Mouse (Mus musculus) hindbrain, embryonic 16.5 days (tissue): ENCODE data around the gene Sh3rf1. TPM values are rescaled to one million over a fixed set of nuclear protein-coding genes. Genes with fewer than 3 reads are reported as not detected.

Experiments
- ATAC-seq: fragments of 200-750 bp; cut with Nextera tagmentation; 2 replicates; pipeline ENCODE4 v1.8.0; 2017; ENCODE audit warnings: moderate TSS enrichment, moderate library complexity
- H3K27ac ChIP-seq: fragments of 300-500 bp; sonication (generic); 2 replicates; pipeline ENCODE4 v1.5.1; 2014; ENCODE audit warnings: low read depth, mild to moderate bottlenecking, control low read depth, low read length, moderate library complexity
- H3K27me3 ChIP-seq: fragments of 300-500 bp; sonication (generic); replicated peaks from 2 replicates; pipeline ENCODE4 v1.6.1; 2014; ENCODE audit warnings: low read length; ENCODE audit not compliant: control insufficient read depth, insufficient read depth
- H3K36me3 ChIP-seq: fragments of 300-500 bp; sonication (generic); 2 replicates; pipeline ENCODE4 v1.6.1; 2014; ENCODE audit warnings: mild to moderate bottlenecking, low read length, moderate library complexity, mixed read lengths; ENCODE audit not compliant: control insufficient read depth, insufficient read depth
- H3K4me1 ChIP-seq: fragments of 300-500 bp; sonication (generic); 2 replicates; pipeline ENCODE4 v1.6.1; 2014; ENCODE audit warnings: low read depth, low read length; ENCODE audit not compliant: control insufficient read depth, insufficient read depth
- H3K4me2 ChIP-seq: fragments of 300-500 bp; sonication (generic); 2 replicates; pipeline ENCODE4 v1.6.1; 2014; ENCODE audit warnings: mild to moderate bottlenecking, low read length, control low read depth, moderate library complexity
- H3K4me3 ChIP-seq: fragments of 300-500 bp; sonication (generic); 2 replicates; pipeline ENCODE4 v1.5.1; 2014; ENCODE audit warnings: mild to moderate bottlenecking, low read length, control low read depth, moderate library complexity
- H3K9ac ChIP-seq: fragments of 300-500 bp; sonication (generic); 2 replicates; pipeline ENCODE4 v1.6.1; 2014; ENCODE audit warnings: low read depth, mild to moderate bottlenecking, control low read depth, low read length, moderate library complexity
- H3K9me3 ChIP-seq: fragments of 300-500 bp; sonication (generic); 2 replicates; pipeline ENCODE4 v1.6.1; 2014; ENCODE audit warnings: mild to moderate bottlenecking, low read length, moderate library complexity; ENCODE audit not compliant: control insufficient read depth
- WGBS: fragments of 180-500 bp; shearing (Covaris S2); extraction: QIAGEN DNeasy Blood & Tissue Kit; methylation state at CpG from one replicate; pipeline ENCODE4 v1.1.7; 2014; 5-methylcytosine and 5-hydroxymethylcytosine counted together
- polyA plus RNA-seq: library from polyadenylated mRNA; unstranded; fragments of >200 nt; fragmentation: Nextera tagmentation; extraction: Ambion mirVana; gene quantifications from 2 replicates; pipeline ENCODE4 v1.2.1, GENCODE M21; 2015

Sh3rf1 gene
- polyA plus RNA-seq, 1 experiment from 2014 or later = 23.3 TPM

DNA sequence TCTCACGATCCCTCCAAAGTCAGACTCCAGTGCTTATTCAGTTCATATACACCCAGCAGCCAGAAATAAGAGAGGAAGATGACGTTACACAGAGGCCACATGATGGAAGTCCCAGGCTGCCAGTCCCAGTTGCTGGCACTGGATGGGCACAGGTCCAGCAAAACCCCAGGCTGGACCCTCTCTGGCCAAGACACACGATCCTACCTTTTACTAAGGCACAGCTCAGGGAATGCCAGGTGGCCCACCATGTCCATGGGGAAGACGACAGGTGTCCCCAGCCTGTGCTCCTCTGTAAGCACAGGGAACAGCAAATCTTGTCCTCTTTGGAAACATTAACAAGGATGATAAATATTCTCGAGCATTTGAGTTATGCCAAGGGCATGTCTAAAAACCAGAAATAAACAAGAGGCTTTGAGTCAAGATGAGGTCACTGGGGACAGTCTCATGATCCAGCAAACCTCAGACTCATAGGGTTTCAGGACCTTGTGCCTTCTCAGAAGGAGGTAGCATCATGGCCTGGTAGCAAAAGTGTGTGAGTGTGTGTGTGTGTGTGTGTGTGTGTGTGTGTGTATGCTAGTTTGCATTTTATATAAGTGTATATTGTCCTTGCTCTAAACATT lies 29.3 kb upstream of the Sh3rf1 start:
- H3K36me3 ChIP-seq = no peaks in the 10 kb centered on the region
- no peaks in the 10 kb centered on the region for H3K9me3 ChIP-seq
- H3K4me2 ChIP-seq = no peak overlapping the region
- no peak overlapping the region for H3K27ac ChIP-seq
- H3K9ac ChIP-seq = no peak overlapping the region
- ATAC-seq = no peak
- H3K4me1 ChIP-seq = no peaks in the 10 kb centered on the region
- no peaks in the 10 kb centered on the region for H3K27me3 ChIP-seq
- 82% methylated on average over 5 of the region's 5 CpGs for WGBS
- H3K4me3 ChIP-seq = no peak overlapping the region

DNA sequence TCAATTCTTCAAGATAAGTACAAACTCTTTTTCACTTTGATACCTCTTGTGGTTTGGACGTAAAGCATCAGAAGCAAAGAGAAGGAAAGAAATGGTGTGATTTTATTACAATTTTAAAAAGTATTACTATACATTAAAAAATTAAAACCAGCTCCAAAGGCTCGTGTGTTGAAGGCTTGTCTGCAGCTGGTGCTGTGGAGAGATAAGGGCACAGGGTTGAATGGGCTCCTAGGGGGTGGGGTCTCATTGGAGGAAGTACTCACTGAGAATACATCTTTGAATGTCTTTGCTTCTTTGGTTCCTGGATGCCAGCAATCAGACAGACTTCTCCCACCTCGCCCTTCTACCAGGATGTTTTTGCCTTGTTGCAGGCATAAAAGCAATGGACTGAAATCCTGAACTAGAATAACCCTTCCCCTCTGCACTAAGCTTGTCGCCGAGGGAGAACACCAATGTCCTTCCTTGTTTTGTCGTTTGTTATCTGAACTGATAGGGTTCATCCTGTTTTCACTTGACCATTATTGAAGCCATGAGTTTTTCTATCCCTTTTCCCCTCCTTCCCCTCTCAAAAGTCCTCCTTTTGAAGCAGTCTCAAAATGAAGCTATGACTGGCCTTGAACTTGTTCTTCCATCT lies 23.3 kb upstream of the Sh3rf1 start:
- no peak for ATAC-seq
- WGBS = 79% methylated on average over 6 of the region's 6 CpGs
- no peaks in the 10 kb centered on the region for H3K4me1 ChIP-seq
- H3K27ac ChIP-seq = no peak overlapping the region
- no peaks in the 10 kb centered on the region for H3K9me3 ChIP-seq
- no peaks in the 10 kb centered on the region for H3K27me3 ChIP-seq
- H3K9ac ChIP-seq = no peak overlapping the region
- no peak overlapping the region for H3K4me2 ChIP-seq
- no peak overlapping the region for H3K4me3 ChIP-seq
- H3K36me3 ChIP-seq = no peaks in the 10 kb centered on the region

DNA sequence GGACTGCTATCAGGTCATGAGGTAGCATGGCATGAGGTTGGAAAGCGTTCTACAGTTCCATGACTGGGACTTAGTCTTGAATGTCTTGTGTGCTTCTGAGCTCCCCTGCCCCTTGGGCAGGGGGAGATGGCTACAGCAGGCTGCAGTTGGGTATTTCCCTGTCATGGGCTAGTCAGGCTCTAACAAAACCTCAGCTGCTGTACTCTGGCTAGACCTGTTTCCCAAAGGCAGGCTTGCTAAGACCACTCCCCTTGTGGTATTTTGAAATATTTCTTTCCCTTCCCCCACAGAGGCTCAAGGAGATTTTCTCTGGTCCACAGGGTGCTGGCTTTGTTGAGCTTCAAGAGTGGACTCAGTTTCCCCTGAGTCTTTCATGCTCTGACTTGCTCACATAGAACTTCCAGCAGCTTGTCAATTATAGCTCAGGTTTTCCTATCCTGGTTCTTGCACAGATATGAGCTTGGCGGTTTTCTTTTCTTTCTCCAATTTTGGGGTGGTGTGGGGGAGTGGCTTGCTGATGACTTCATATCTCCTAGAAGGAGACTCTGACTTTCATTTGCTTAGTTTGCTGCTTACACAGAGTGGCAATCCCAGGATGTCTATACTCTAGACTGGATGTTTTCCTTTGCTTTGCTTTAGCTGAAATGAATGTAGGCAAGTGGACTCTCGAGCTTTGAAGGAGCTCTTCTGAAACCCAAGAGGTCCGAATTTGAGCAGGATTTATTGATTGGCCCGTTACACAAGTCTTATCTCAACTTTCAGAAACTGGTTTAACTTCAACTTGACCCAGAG lies 20.4 kb upstream of the Sh3rf1 start:
- no peak for ATAC-seq
- Histone ChIP-seq H3K9ac (no peak overlapping the region), H3K36me3 (no peaks in the 10 kb centered on the region), H3K4me2 (no peak overlapping the region), H3K4me3 (no peak overlapping the region), H3K4me1 (no peaks in the 10 kb centered on the region), H3K9me3 (no peaks in the 10 kb centered on the region), H3K27me3 (no peaks in the 10 kb centered on the region), H3K27ac (no peak overlapping the region)
- 91% methylated on average over 5 of the region's 5 CpGs for WGBS

DNA sequence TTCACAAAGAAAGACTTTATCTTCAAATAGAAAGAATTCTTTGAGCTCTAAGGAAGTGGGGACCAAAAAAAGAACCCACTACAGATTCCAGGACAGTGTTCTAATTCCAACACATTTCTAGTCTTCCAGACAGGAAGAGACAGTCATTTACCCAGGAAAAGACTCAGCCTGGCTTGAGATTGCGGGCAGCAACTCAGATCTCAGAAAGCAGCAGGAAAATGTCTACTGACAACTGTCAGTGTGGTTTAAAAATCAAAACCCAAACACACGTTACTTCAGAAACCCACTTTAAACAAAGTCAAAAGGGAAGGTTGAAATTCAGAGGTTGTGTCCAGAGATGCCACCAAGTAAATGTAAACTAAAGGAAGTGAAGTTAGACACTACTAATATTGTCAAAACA lies 16.8 kb upstream of the Sh3rf1 start:
- Histone ChIP-seq H3K36me3 (no peaks in the 10 kb centered on the region), H3K9ac (no peak overlapping the region), H3K4me2 (no peak overlapping the region), H3K27ac (no peak overlapping the region), H3K4me3 (no peak overlapping the region), H3K9me3 (no peaks in the 10 kb centered on the region), H3K27me3 (no peaks in the 10 kb centered on the region), H3K4me1 (no peaks in the 10 kb centered on the region)
- WGBS = 72% methylated on average over 2 of the region's 2 CpGs
- no peak for ATAC-seq

DNA sequence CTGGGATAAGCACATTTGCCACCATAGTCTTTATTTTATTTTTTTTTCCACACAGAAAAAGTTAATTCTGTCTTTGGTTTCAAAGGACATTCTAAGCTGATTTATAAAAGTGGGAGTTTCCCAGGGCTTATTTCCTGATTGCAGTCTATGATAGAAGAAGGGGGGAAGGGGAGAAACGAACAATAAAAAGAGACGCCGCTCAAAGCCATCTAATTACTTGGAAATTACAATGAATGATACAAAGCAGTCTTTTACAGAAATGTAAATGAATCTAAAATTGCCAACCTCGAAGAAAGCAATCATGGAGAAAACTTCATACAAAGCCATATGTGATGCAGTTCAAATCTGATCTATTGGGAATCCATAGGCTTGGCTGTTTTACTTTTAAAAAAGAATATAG lies 16.0 kb upstream of the Sh3rf1 start:
- WGBS = 55% methylated on average over 4 of the region's 4 CpGs

DNA sequence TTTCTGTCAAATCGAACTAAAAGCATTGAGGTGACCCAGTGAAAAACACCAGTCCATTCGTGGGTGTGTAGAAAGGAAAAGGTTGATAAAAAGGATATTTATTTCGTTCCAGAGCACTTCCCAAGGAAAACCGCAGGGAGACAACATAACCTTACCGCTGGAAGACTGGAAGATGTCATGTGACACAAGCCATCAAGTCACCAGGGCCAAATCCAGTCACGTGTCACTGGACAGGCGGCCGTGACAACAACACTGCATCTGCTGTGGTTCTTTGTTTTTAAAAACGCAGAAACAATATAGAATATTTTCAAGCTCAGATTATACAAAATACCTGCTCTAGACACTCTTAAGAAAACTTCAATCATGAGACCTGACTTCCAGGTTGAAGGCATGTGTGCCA lies 15.0 kb upstream of the Sh3rf1 start:
- Histone ChIP-seq H3K9me3 (no peaks in the 10 kb centered on the region), H3K4me1 (no peaks in the 10 kb centered on the region), H3K4me3 (no peak overlapping the region), H3K36me3 (no peaks in the 10 kb centered on the region), H3K27me3 (no peaks in the 10 kb centered on the region), H3K27ac (no peak overlapping the region), H3K4me2 (no peak overlapping the region), H3K9ac (no peak overlapping the region)
- no peak for ATAC-seq
- WGBS = 90% methylated on average over 9 of the region's 9 CpGs

More for the DNA sequence above, 16.0 kb upstream of the Sh3rf1 start:
- Histone ChIP-seq H3K4me3 (no peak overlapping the region), H3K4me1 (no peaks in the 10 kb centered on the region), H3K9ac (no peak overlapping the region), H3K27ac (no peak overlapping the region), H3K36me3 (no peaks in the 10 kb centered on the region), H3K4me2 (no peak overlapping the region), H3K9me3 (no peaks in the 10 kb centered on the region), H3K27me3 (no peaks in the 10 kb centered on the region)
- no peak for ATAC-seq

DNA sequence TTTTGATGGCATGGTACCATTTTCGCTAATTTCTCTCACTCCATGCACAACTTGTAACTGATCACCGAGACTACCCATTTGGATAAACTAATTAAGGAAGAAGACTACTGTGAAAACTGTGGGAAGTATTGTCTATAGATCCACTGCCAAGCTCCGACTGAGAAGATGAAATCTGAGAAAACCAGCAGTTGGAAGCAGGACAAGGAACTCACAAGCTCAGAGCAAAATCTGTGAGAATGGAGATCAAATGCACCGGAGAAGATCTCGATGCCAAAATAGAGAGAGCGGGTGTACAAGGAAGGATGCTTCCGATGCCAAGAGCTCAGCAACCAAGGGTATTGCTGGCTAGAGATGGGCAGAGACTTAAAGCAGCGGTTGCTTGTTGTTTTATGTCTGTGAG lies 12.8 kb upstream of the Sh3rf1 start:
- no peak overlapping the region for H3K4me2 ChIP-seq
- WGBS = 75% methylated on average over 8 of the region's 8 CpGs
- no peaks in the 10 kb centered on the region for H3K4me1 ChIP-seq
- H3K4me3 ChIP-seq = no peak overlapping the region
- no peak overlapping the region for H3K27ac ChIP-seq
- H3K9me3 ChIP-seq = no peaks in the 10 kb centered on the region
- ATAC-seq = no peak
- no peaks in the 10 kb centered on the region for H3K36me3 ChIP-seq
- H3K27me3 ChIP-seq = no peaks in the 10 kb centered on the region
- no peak overlapping the region for H3K9ac ChIP-seq

DNA sequence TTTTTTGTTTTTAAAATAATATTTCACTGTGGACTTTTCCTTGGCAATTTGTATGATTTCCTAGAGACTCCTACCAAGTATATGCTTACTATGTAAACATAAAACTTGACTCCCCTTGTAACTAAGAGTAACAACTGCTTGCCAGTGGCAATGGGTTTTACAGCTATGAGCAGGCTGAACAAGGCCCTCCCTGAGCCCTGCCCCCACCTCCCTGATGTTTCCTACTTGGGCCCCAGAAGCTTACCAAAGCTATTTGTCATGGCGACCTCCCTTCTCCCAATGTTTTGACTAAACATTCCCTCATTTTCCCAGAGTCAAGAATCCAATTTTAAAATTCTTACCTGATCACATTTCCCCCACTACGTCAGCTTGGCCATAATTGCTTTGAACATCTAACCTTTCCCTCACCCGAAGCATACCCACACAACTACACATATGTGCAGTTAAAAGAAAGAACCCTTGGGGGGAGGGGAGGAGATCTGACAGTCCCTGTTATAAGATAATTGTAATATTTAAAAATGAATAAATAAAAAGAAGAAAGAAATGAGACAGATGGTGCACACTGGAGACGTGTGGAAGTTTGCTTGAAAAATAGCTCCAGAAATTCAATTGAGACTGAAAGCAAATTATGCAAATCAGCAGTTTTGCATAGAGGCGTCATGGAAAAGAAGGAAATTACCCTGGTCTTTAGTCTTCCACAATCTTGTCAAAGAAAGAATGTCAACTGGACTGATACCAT lies 8.4 kb upstream of the Sh3rf1 start:
- no peak overlapping the region for H3K4me3 ChIP-seq
- no peak overlapping the region for H3K4me2 ChIP-seq
- 41% methylated on average over 5 of the region's 5 CpGs for WGBS
- H3K9me3 ChIP-seq = no peaks in the 10 kb centered on the region
- no peaks in the 10 kb centered on the region for H3K4me1 ChIP-seq
- ATAC-seq = no peak
- H3K9ac ChIP-seq = no peak overlapping the region
- H3K27me3 ChIP-seq = no peaks in the 10 kb centered on the region
- no peaks in the 10 kb centered on the region for H3K36me3 ChIP-seq
- no peak overlapping the region for H3K27ac ChIP-seq

DNA sequence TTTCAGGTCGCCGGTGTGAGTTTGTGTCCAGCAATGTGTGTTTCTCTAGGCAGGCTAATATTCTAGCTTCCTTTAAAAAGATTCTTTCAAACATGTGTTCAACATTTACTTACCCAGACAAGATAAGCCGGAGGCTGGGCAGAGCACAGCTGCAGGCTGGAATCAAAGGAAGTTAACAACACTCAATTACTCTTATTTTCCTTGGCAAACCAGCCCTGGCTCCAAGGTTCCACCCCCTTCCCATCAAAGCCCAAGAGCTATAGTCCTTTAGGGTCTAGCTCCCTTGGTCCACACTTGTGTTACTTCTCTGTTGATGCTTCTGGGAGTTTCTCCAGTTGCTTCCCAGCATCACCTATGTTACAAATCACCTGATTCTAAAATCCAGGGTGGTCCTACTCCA lies 6.7 kb upstream of the Sh3rf1 start:
- Histone ChIP-seq H3K9ac (no peak overlapping the region), H3K36me3 (no peaks in the 10 kb centered on the region), H3K4me1 (no peaks in the 10 kb centered on the region), H3K27me3 (no peaks in the 10 kb centered on the region), H3K9me3 (no peaks in the 10 kb centered on the region), H3K27ac (no peak overlapping the region), H3K4me3 (no peak overlapping the region), H3K4me2 (no peak overlapping the region)
- 56% methylated on average over 3 of the region's 3 CpGs for WGBS
- no peak for ATAC-seq
